Mouse (Mus musculus) common myeloid progenitor, adult 5-6 weeks (primary cell): ENCODE data around the gene Senp6. TPM values are rescaled to one million over a fixed set of nuclear protein-coding genes. Genes with fewer than 3 reads are reported as not detected.
A peak's percentile ranks its signal among the peaks of the same experiment; 100 is the strongest.

Experiments
- ATAC-seq: replicated peaks from 2 replicates; pipeline ENCODE4 v1.8.0; 2016; ENCODE audit warnings: low read depth, mild to moderate bottlenecking, moderate TSS enrichment, inconsistent platforms; ENCODE audit not compliant: poor library complexity, severe bottlenecking
- total RNA-seq: library from RNA; stranded (forward); fragments of 200-1000, 187-1606 nt; gene quantifications from 2 replicates; pipeline ENCODE4 v1.2.3, GENCODE M21; 2017

The Senp6 gene
- total RNA-seq, 1 experiment from 2014 or later, result 226 TPM

GRCm38 (mm10) chr9:80074067-80074466, 7.4 kb downstream of the Senp6 start:
- ATAC-seq, result peak; percentile 24; the same call in 1 of the 2 replicates

DNA sequence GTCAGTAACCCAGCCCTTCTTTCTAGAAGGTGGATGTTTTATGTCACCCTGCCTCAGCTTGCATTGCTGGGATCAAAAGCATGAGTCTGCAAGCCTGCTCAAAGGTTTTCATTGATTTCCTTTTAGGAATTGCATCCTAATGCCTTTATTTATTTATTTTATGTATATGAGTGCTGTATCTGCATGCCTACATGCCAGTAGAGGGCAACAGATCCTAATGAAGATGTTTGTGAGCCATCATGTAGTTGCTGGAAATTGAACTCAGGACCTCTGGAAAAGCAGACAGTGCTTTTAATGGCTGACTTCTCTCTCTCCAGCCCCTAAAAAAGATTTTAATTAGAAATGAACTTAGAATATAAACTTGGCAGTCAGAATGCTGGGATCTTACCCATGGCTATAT, 8.2 kb downstream of the Senp6 start:
- no peak for ATAC-seq

DNA sequence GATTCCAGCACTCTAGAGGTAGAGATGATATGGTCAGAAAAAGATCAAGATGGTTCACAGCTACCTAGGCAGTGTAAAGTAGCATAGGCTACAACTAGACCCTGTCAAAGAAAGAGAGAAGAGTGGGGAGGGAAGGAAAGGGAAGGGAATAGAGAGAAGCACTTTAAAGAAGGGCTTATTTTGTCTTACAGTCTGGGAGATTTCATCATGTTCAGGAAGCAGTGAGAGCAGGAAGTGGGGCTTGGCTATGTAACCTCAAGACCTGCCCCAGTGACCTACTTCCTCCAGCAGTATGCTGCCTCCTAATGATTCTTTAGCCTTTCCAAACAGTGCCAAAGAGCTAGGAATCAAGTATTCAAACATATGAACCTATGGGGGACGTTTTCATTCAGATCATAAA, 14.2 kb downstream of the Senp6 start:
- ATAC-seq, result peak; percentile 95

DNA sequence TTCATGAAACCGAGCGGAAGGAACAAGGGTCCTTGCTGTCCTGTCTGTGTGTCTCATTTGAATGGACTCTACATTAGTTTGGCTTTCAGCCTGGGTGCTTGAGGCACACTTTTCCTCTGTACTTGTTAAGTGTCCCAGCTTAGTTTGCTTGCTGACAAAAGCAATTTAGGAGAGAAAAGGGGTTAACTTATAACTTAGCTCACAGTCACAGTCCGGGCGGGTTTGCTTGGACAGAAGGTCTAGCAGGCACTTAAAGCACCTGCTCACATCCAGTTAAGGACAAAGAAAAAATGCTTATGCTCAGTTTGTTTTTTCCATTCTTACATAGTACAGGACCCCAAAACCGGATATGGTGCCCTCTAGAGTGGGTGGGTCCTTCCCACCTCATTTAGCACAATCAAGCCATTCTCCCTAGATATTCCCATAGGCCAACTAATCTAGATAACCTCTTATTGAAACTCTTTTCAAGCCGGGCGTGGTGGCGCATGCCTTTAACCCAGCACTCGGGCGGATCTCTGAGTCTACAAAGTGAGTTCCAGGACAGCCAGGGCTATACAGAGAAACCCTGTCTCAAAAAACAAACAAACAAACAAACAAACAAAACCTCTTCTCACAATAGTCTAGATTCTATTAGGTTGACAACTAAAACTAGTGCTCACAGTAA, 17.9 kb downstream of the Senp6 start:
- ATAC-seq, result no peak

DNA sequence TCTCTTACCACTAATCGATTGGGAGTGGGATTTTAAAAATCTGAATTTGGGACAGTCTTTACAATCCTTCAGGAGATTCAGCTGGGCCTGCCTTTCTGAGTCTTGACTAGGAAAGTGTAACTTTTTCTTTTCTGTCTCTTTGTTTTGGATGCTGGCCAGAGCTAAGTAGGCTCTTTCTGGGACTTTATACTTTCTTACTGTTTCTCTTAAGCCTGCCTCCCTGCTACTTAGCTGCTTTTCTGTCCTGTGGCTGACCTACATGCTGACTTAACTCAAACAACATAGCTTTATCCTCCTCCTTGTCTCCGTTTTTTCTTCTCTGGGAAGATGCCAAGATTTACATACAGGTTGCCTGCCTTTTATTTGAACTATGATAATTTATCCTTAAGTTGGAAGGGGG, 19.0 kb downstream of the Senp6 start:
- ATAC-seq, result no peak

DNA sequence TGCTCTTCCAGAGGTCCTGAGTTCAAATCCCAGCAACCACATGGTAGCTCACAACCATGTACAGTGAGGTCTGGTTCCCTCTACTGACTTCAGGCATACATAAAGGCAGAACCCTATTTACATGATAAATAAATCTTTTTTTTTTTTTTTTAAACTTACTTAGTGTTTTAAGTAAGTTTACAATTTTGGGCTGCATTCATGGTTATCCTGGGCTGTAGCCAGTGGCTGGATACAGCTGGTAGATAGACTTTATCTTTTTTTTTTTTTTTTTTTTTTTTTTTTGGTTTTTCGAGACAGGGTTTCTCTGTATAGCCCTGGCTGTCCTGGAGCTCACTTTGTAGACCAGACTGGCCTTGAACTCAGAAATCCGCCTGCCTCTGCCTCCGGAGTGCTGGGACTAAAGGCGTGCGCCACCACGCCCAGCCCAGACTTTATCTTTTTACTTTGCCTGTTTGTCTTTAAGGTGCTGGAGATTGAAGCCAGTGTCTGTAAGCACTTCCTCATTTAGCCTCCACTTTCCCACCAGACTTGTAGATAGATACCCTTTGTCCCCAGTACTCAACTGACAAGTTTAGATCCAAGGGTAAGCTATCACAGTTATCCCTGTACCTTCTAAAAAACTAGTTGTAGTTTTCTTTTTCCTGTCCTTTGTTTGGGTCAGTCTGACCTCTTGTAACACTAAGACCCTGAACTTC, 19.7 kb downstream of the Senp6 start:
- ATAC-seq, result peak; percentile 80

- no peak for ATAC-seq
Observed at GRCm38 (mm10) chr9:80089409-80089808, 22.7 kb downstream of the Senp6 start.

DNA sequence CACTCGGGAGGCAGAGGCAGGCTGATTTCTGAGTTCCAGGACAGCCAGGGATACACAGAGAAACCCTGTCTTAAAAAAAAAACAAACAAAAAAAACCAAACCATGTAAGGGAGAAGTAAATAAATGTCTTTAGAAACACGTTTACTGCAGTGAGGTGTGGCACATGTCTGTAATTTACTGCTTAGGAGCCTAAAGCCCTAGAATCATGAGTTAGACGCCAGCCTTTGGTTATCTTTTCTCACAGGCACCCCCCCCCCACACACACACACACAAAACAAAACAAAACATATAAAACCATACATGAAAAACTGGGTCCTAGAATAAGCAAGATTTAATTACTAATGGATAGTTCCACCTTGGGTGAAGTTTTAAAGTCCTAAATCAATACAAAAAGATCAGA, 29.6 kb downstream of the Senp6 start:
- no peak for ATAC-seq

- no peak for ATAC-seq
Observed at GRCm38 (mm10) chr9:80145992-80146587, 79.4 kb downstream of the Senp6 start.

DNA sequence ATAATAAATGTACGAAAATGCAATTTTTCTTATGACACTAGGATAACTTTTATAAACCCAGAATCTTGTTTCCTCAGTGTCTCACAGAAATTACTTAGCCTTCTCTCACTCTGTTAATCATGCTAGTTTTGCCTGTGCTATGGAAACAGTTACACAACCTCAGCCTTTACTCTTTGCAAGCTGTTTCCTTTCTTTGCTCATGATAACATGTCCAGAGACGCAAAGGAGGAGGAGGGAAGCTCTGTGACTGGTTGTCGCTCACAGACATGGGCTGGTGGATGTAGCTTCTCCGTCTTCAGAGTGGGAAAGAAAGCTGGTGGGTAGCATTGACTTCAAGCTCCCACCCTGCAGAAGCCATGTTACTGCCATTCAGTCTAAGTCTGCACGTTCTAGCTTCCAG, 82.9 kb downstream of the Senp6 start:
- peak; percentile 68 for ATAC-seq

DNA sequence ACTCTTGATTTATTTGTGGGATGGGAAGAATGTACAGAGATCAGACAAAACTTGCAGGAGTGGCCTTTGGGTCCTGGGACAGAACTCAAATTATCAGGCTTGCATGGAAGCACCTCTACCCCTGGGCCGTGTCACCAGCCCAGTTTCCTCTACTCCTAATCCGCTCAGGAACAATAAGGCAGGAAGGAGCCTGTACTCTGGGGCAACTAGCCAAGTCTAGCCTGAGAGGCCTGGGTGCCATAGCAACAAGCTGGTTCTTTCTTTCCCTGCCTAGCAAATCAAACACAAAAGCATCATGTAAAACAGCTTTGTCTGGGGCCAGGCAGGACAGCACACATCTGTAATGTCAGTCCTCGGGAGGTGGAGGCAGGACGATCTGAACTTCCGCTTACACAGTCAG, 88.6 kb downstream of the Senp6 start:
- no peak for ATAC-seq

DNA sequence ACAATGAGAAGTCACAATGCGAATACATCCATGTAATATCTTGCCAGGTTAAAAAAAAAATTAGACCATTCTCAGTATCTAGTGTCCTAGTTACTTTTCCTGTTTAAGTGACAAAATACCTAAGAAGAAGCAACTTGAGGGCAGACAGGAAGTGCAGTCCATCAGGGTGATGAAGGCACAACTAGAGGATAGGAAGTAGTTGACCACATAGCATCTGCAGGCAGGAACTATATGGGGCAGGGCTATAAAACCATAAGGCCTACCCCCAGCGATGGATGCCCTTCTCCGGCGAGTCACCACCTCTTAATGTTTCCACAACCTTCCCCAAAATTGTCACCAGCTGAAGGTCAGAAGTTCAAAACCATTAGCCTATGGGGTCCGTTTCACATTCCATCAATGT, 90.1 kb downstream of the Senp6 start:
- ATAC-seq, result peak; percentile 45; the same call in 1 of the 2 replicates

DNA sequence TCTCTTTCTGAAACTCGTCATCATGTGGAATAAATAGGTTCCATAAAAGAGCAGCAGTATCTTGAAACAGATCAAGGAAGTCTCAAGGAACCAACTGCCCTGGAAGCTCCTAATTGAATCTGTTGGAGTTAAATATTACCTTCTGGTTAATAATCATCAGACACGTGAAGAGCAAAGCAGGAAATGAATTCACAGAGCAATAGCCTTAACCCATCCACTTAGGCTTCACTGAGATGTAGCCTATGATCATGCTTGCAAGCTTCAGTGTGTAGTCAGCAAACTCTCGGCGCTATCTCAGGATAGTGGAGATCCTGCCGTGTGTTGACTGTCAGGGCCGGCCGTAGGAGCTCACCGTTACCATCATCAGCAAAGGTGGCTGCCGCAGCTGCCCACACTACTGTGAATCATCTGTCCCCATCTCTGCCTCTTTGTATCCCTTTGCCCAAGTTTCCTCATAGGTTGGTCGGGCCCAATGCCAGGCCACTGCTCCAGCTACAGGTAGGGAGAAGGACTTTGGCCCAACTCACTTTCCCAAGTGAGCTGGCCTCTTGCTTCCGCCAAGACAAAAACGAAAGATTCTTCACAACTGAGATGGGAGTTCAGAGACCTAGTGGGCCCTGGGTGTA, 91.2 kb downstream of the Senp6 start:
- ATAC-seq, result no peak

DNA sequence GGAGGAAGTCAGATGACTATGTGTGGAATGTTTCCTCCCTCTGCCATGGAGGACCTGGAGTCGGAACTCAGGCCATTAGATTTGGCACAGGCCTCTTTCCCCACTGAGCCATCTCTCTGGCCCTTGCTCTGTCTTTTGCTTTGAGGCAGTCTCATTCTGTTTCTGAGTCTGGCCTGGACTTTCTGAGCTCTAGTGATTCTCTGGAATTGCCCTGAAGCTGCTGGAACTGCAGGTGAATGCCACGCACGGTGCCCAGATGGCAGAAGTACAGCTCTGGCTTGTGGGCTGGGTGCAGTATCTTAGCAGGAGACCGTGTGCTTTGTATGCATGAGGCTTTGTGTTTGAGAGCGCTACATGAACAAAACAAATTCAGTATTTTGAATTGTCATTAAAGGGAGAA, 92.2 kb downstream of the Senp6 start:
- ATAC-seq, result no peak

DNA sequence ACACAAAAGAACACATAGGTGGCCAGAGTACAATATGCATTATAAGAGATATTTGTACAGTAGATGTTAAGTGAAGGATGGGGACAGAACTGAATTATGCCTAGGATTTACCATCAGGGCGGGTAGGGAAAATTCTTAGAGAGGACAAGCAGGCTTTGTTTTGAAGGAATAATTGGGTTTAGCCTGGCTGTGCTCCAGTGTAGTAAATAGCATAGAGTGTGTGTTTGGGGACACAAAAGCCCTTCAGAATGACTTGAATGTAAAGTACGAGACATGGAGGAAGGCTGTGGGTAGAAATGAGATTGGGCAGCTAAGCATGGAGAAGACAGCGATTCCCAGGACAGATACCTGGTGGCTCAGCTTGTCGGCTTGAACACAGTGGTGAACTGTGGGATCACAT, 94.7 kb downstream of the Senp6 start:
- ATAC-seq, result no peak

DNA sequence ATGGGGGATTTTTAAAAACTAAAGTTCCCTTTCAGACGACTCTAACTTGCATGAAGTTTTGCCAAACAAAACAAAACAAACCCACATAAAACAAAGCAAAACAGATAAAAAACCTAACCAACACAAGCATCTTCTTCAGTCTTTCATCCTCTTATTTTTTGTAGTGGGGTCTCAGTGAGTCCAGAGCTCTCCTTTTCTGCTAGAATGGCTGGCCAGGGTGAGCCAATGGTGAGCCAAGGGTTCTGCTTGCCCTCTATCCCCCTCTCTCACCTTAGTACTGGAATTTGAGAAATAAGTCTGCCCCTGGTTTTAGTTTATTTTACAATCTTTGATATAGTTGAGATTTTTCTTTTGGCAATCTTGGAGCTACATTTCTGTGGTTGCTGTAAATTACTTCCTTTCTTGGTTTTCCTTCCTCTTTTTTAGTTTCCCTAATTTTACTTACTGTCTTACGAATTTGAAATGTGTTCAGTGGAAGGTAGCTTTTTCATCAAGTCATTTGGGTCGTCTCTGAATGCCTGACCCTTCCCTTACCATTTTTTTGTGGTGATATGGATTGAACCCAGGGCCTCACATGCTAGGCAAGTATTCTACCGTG, 96.5 kb downstream of the Senp6 start:
- peak; percentile 26 for ATAC-seq

- ATAC-seq, result no peak
Observed at GRCm38 (mm10) chr9:80164191-80164590, 97.5 kb downstream of the Senp6 start.

DNA sequence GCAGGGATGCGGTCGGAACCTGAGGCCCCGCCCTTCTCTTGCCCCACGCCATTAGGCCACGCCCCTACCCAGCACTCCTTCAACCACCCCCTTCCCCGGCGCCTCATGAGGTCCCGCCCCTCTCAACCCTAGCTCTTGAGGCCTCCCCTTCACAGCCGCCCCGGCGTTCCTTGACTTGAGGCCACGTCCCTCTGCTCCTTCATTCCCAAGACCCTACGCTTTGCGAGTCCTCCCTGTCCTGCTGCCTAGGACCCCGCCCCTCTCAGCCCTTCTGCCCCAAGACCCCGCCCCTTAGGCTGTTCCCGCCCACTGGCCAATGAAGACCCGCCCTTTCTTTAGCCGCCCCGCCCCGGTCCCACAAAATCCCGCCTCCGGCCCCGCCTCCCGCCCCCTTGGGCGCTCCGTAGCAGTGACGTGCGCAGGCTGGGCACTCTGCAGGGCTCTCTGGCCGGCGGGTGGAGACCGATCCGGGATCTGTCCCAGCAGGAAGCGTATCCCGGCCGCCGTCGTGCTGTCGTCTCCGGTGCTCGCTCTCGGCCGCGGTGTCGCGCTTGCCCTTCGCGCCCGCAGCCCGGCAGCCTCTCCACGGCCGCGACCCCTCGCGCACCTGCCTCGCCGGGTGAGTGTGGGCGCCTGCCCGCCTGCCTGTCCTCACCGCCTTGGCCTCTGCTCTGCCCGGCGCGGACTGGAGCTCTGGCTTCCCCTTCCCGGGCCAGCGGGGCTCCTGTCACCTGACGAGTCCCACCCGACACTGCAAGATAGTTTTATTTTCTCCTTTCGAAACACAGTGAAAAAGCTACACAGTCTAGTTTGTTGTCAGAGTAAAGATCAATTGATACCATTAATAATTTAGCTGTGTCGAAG, 98.1 kb downstream of the Senp6 start, which contains the start of gene Myo6:
Myo6 (plus strand) TSS at position 421 of the 864 bp plus-strand sequence.
- peak; percentile 76 for ATAC-seq

DNA sequence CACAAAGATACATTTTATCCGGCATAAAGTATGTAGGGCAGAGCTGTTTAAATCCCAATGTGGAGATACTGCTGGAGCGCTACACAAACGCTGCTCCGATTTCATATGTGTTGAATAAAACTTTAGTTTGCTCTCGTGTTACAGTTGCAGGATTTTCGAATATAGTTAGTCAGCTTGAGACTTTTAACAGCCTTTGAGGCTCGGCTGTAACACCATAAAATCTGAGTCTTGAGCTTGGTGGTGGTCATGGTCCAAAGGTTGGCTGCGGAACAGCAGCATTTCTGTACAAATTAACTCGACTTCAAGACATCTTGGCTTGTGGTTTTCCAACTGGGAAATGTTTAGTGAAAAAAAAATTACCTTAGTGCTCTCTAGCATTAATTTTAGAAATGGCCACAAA, 99.0 kb downstream of the Senp6 start:
- ATAC-seq, result no peak

- no peak for ATAC-seq
Observed at GRCm38 (mm10) chr9:80166425-80166824, 99.7 kb downstream of the Senp6 start.
